Mouse (Mus musculus): Measurements from ENCODE around the gene Cdk1.

DNA sequence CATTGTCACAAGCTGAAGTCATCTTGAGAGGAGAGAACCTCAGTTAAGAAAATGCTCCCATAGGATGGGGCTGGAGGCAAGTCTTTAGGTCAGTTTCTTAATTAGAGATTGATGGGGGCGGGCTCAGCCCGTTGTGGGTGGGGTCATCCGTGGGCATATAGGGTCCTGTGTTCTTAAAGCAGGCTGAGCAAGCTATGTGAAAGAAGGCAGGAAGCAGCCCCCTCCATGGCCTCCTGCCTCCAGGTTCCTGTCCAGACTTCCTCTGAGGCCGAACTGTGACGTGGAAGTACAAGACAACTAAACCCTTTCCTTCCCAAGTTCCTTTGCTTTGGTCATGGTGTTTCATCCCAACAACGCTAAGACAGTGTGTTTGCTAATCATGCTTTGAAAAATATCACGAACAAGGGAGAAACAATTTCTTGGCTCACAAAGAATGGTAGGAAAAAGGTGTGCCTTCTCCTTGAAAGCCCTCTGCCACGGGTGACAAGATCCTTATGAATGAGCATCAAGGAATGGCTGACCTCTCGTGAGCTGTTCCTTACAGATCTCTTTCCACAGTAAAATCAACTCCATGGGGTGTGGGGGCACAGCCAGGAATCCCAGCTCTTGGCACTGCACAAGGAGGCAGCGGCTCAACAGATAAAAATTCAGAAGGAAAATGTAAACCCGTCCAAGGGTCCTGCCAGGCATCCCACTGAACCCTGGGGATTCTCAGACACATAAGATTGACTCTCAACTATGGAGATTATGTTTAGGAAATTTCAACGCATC lies 1.5 kb downstream of the Cdk1 start:
- TF ChIP-seq CTCF (IDR thresholded peaks at IDR 0.05; ENCODE audit: control insufficient read depth, insufficient read depth, low read length) (no peak), POLR2A (IDR thresholded peaks at IDR 0.05; ENCODE audit: borderline replicate concordance, control insufficient read depth, low read depth, low read length) (no peak)
